Mouse (Mus musculus) midbrain, embryonic 14.5 days (tissue): ENCODE measurements around the gene Rras2. TPM values are rescaled to one million over a fixed set of nuclear protein-coding genes. Genes with fewer than 3 reads are reported as not detected.

ENCODE experiments used
- ATAC-seq: fragments of 200-750 bp; cut with Nextera tagmentation; 2 replicates; pipeline ENCODE4 v1.8.0; 2017; ENCODE audit warnings: moderate number of reproducible peaks, moderate library complexity; ENCODE audit not compliant: low FRiP score, low TSS enrichment
- DNase-seq: peaks from one replicate; pipeline ENCODE4 v3.0.0-alpha.2; 2015
- H3K27ac ChIP-seq: fragments of 300-500 bp; sonication (generic); replicated peaks from 2 replicates; pipeline ENCODE4 v1.5.1; 2014; ENCODE audit warnings: mild to moderate bottlenecking, low read depth, low read length, moderate library complexity
- H3K27me3 ChIP-seq: fragments of 300-500 bp; sonication (generic); 2 replicates; pipeline ENCODE4 v1.6.1; 2014; ENCODE audit warnings: low read length, control low read depth, mixed read lengths; ENCODE audit not compliant: control insufficient read depth, insufficient read depth
- H3K36me3 ChIP-seq: fragments of 300-500 bp; sonication (generic); 2 replicates; pipeline ENCODE4 v1.6.1; 2014; ENCODE audit warnings: low read length, control low read depth; ENCODE audit not compliant: control insufficient read depth, insufficient read depth
- H3K4me1 ChIP-seq: fragments of 300-500 bp; sonication (generic); 2 replicates; pipeline ENCODE4 v1.6.1; 2014; ENCODE audit warnings: mild to moderate bottlenecking, antibody characterized with exemption, low read length, control low read depth; ENCODE audit not compliant: control insufficient read depth, insufficient read depth
- H3K4me2 ChIP-seq: fragments of 300-500 bp; sonication (generic); 2 replicates; pipeline ENCODE4 v1.6.1; 2014; ENCODE audit warnings: mild to moderate bottlenecking, low read length, moderate library complexity
- H3K4me3 ChIP-seq: fragments of 300-500 bp; sonication (generic); replicated peaks from 2 replicates; pipeline ENCODE4 v1.5.1; 2014; ENCODE audit warnings: low read depth, low read length
- H3K9ac ChIP-seq: fragments of 300-500 bp; sonication (generic); replicated peaks from 2 replicates; pipeline ENCODE4 v1.6.1; 2014; ENCODE audit warnings: mild to moderate bottlenecking, low read length, moderate library complexity
- H3K9me3 ChIP-seq: fragments of 300-500 bp; sonication (generic); 2 replicates; pipeline ENCODE4 v1.6.1; 2016; ENCODE audit warnings: low read length, control low read depth, mixed read lengths; ENCODE audit not compliant: control insufficient read depth
- WGBS: fragments of 180-500 bp; shearing (Covaris S2); extraction: QIAGEN DNeasy Blood & Tissue Kit; methylation state at CpG from one replicate; pipeline ENCODE4 v1.1.7; 2014; 5-methylcytosine and 5-hydroxymethylcytosine counted together
- polyA plus RNA-seq: library from polyadenylated mRNA; unstranded; fragments of >200 nt; fragmentation: Nextera tagmentation; extraction: Ambion mirVana; gene quantifications from 2 replicates; pipeline ENCODE4 v1.2.1, GENCODE M21; 2014

Gene Rras2
- polyA plus RNA-seq, 1 experiment from 2014 or later: 23.9 TPM

GRCm38 (mm10) chr7:114129281-114129680, 11.7 kb upstream of the Rras2 start:
- H3K4me1 ChIP-seq: no peaks in the 10 kb centered on the region
- 55% methylated on average over 2 of the region's 2 CpGs for WGBS
- no peak overlapping the region for H3K9ac ChIP-seq
- H3K4me3 ChIP-seq: no peak overlapping the region
- H3K36me3 ChIP-seq: no peaks in the 10 kb centered on the region
- H3K4me2 ChIP-seq: no peak overlapping the region
- DNase-seq (no peak), ATAC-seq (no peak)
- H3K27ac ChIP-seq: no peak overlapping the region
- H3K9me3 ChIP-seq: no peaks in the 10 kb centered on the region
- H3K27me3 ChIP-seq: no peaks in the 10 kb centered on the region

GRCm38 (mm10) chr7:114118180-114118579, 599 bp upstream of the Rras2 start:
- ATAC-seq (no peak), DNase-seq (peak; percentile 9)
- H3K9me3 ChIP-seq: no peaks in the 10 kb centered on the region
- H3K4me3 ChIP-seq: peak overlapping the region; percentile 80
- peaks cover 7% of the 10 kb centered on the region for H3K4me1 ChIP-seq
- WGBS: 44% methylated on average over 7 of the region's 7 CpGs
- H3K9ac ChIP-seq: peak overlapping the region; percentile 82; the same call in 1 of the 2 replicates
- H3K27me3 ChIP-seq: no peaks in the 10 kb centered on the region
- no peaks in the 10 kb centered on the region for H3K36me3 ChIP-seq
- H3K4me2 ChIP-seq: peak overlapping the region; percentile 77
- peak overlapping the region; percentile 87 for H3K27ac ChIP-seq

DNA sequence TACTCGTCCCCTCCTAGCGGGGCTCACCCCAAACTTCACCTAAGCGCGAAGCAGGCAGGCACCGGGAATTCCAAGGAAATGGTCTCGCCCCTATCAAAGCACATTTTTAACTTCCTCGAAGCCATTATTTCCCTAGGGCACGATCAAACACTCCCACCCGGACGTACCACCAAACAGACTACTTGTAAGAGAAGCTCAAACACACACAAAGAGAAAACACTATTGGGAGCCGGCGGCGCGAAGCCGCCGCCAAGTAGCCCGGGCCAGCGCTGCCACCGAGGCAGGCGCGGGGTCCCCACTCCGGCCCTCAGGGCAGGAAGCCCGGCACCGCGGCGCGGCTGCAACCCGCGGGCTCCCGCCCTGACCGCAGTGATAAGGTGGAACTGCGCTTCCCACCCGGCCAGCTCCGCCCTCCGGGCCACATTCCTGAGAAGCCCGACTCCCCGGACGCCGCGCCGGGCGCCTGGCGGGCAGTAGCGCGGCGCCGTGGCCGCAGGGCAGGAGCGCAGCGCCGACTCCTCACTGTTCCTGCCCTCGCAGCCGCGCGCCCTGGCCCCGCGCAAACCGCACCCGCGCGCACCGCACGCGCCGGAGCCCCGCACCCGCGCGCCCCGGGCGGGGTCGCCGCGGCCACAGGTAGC, 750 bp downstream of the Rras2 start:
- Histone ChIP-seq H3K27ac (peak overlapping the region; percentile 87), H3K9ac (peak overlapping the region; percentile 82), H3K36me3 (no peaks in the 10 kb centered on the region), H3K4me2 (peak overlapping the region; percentile 77), H3K4me1 (peaks cover 7% of the 10 kb centered on the region), H3K27me3 (no peaks in the 10 kb centered on the region), H3K4me3 (peak overlapping the region; percentile 80), H3K9me3 (no peaks in the 10 kb centered on the region)
- ATAC-seq (peak; percentile 74), DNase-seq (peak; percentile 76)
- WGBS: under 1% methylated on average over 74 of the region's 74 CpGs

DNA sequence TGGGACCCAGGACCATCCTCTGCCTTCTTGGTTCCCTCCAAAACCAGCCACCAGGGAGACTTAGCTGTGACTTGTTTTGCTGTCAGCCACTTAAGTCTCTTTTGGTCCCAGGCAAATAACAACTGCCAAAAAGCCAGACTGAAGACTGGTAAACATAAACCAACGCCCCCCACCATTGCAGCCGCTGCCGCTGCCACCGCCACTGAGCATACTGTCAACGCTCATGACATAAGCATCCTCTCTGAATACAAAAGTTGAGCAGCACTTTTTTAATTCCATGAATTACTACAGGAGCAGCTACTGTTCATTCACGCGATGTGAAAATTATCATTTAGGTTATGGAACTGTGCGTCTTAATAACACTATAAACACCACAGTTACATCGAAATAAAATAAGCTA, 1.6 kb downstream of the Rras2 start:
- ATAC-seq: no peak
- H3K27me3 ChIP-seq: no peaks in the 10 kb centered on the region
- peaks cover 7% of the 10 kb centered on the region for H3K4me1 ChIP-seq
- H3K9me3 ChIP-seq: no peaks in the 10 kb centered on the region
- H3K9ac ChIP-seq: peak overlapping the region; percentile 82; the same call in 1 of the 2 replicates
- H3K4me2 ChIP-seq: peak overlapping the region; percentile 77
- no peak overlapping the region for H3K27ac ChIP-seq
- peak overlapping the region; percentile 80 for H3K4me3 ChIP-seq
- 20% methylated on average over 9 of the region's 9 CpGs for WGBS
- no peaks in the 10 kb centered on the region for H3K36me3 ChIP-seq
- peak; percentile 23 for DNase-seq

DNA sequence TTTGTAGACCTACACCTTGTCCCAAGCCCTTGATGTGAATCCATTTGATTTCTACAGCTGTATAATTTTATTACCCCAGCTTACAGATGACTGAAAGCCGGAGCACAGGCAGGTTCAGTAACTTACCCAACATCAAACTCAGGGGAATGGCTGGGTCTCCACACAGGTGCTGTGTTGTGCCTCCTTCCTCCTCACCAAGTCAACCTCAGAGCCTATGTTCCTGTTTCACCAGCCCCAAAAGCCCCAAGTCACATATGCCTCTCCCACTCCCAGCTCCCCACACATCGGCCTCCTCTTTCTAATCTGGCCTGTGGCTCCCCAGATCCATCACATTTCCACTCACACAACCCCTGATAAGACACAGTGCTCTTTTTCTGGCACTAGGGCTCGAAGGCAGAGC, 2.6 kb downstream of the Rras2 start:
- Histone ChIP-seq H3K36me3 (no peaks in the 10 kb centered on the region), H3K4me1 (peaks cover 7% of the 10 kb centered on the region), H3K9me3 (no peaks in the 10 kb centered on the region), H3K9ac (no peak overlapping the region), H3K4me3 (no peak overlapping the region), H3K27ac (no peak overlapping the region), H3K27me3 (no peaks in the 10 kb centered on the region), H3K4me2 (peak overlapping the region; percentile 77; the same call in 1 of the 2 replicates)
- DNase-seq (no peak), ATAC-seq (no peak)
- 91% methylated on average over 3 of the region's 3 CpGs for WGBS

GRCm38 (mm10) chr7:114114284-114114683, 3.3 kb downstream of the Rras2 start:
- no peak for DNase-seq
- no peak overlapping the region for H3K4me2 ChIP-seq
- no peak overlapping the region for H3K27ac ChIP-seq
- ATAC-seq: no peak
- no peaks in the 10 kb centered on the region for H3K36me3 ChIP-seq
- peaks cover 7% of the 10 kb centered on the region for H3K4me1 ChIP-seq
- H3K9ac ChIP-seq: no peak overlapping the region
- no peak overlapping the region for H3K4me3 ChIP-seq
- no peaks in the 10 kb centered on the region for H3K27me3 ChIP-seq
- H3K9me3 ChIP-seq: no peaks in the 10 kb centered on the region
- 92% methylated on average over 2 of the region's 2 CpGs for WGBS

GRCm38 (mm10) chr7:114110500-114110899, 7.1 kb downstream of the Rras2 start:
- no peak overlapping the region for H3K27ac ChIP-seq
- no peak overlapping the region for H3K9ac ChIP-seq
- no peak overlapping the region for H3K4me2 ChIP-seq
- DNase-seq (no peak), ATAC-seq (no peak)
- H3K4me1 ChIP-seq: peaks cover under 1% of the 10 kb centered on the region; the same call in 1 of the 2 replicates
- no peaks in the 10 kb centered on the region for H3K27me3 ChIP-seq
- no peaks in the 10 kb centered on the region for H3K9me3 ChIP-seq
- no peak overlapping the region for H3K4me3 ChIP-seq
- H3K36me3 ChIP-seq: no peaks in the 10 kb centered on the region
- 92% methylated on average over 2 of the region's 2 CpGs for WGBS

GRCm38 (mm10) chr7:114105886-114106285, 11.7 kb downstream of the Rras2 start:
- Histone ChIP-seq H3K27ac (no peak overlapping the region), H3K4me1 (no peaks in the 10 kb centered on the region), H3K4me2 (no peak overlapping the region), H3K36me3 (no peaks in the 10 kb centered on the region), H3K9ac (no peak overlapping the region), H3K27me3 (no peaks in the 10 kb centered on the region), H3K4me3 (no peak overlapping the region), H3K9me3 (no peaks in the 10 kb centered on the region)
- WGBS: 92% methylated on average over 8 of the region's 8 CpGs
- no peak for ATAC-seq
- no peak for DNase-seq

GRCm38 (mm10) chr7:114103629-114104347, 13.8 kb downstream of the Rras2 start:
- no peak overlapping the region for H3K4me2 ChIP-seq
- WGBS: 92% methylated on average over 24 of the region's 24 CpGs
- H3K27ac ChIP-seq: no peak overlapping the region

More at GRCm38 (mm10) chr7:114103629-114104347, 13.8 kb downstream of the Rras2 start:
- ATAC-seq (no peak), DNase-seq (no peak)
- no peaks in the 10 kb centered on the region for H3K9me3 ChIP-seq
- H3K9ac ChIP-seq: no peak overlapping the region
- no peaks in the 10 kb centered on the region for H3K36me3 ChIP-seq
- H3K4me3 ChIP-seq: no peak overlapping the region
- H3K4me1 ChIP-seq: no peaks in the 10 kb centered on the region
- no peaks in the 10 kb centered on the region for H3K27me3 ChIP-seq
